11 mouse cellular contexts compared by ENCODE assay signal in the genomic region with DNA sequence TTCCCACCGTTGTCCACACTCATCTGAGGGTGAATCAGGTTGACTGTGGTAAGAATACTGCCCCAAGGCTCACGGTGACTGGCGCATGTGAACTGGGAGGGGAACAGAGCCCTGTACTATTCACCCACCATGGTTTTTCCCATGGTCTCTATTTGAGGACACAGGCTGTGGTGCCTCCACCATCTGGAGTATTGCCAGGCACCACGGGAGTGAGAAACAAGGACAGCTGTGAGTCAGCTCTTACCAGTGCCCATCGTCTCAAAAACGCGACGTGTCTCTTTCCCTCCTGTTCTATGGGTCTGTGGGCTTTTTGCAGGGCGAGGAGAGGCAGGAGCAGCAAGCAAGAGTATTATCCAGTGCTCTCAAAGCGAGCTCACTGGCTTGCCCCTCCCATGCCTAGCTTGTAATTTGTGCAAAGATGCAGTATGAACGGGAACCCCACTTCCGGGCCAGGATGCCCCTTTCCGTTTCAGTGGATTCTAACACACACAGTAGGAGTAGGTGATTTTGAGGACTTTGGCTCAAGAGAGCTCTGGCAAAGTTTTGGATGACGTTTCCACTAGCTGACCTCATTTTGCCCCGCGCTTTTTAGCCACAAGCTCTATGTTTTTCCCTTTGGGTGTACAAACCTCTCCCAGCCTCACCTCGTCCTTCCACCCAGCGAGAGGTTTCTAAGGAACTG. TPM values are rescaled to one million over a fixed set of nuclear protein-coding genes. Genes with fewer than 3 reads are reported as not detected.
DNase-seq lines count a peak whose midpoint lies in the region; ATAC-seq and TF ChIP-seq lines count a peak whose summit lies in the region.
"Had no signal": no experiment of that assay in that cellular context is flagged by ENCODE, and none has a peak within 500 bp of the region (broad histone marks: within the 10 kb centered on the region; RNA-seq: fewer than 3 reads in every experiment).

No protein-coding gene starts in this region.

- H3K4me2 ChIP-seq in liver, postnatal 0 days (ENCODE audit: low read depth, low read length): no peak overlapping the region
- H3K4me2 ChIP-seq in liver, embryonic 11.5 days: no peak overlapping the region
- H3K4me2 ChIP-seq in intestine, embryonic 15.5 days (replicated peaks): no peak overlapping the region

- no peak for TF ChIP-seq CTCF in cerebellum, adult 2 months (IDR thresholded peaks at IDR 0.05; ENCODE audit: borderline replicate concordance, insufficient read depth, low read depth, low read length)
- TF ChIP-seq CTCF in liver, postnatal 0 days (IDR thresholded peaks at IDR 0.05; ENCODE audit: low read depth): no peak
- TF ChIP-seq CTCF in small intestine, adult 2 months (IDR thresholded peaks at IDR 0.05; ENCODE audit: extremely low read depth, insufficient read length, insufficient replicate concordance, low read depth, low read length): no peak

- DNase-seq in cerebellum, postnatal 14 days: peak; percentile 51 to 68
- no peak for DNase-seq in cerebellum, adult 2 months
- DNase-seq in liver, postnatal 0 days: no peak
- DNase-seq in liver, embryonic 11.5 days (ENCODE audit: low spot score): no peak
- DNase-seq in kidney, adult 18-20 months: no peak
- no peak for DNase-seq in thymus, postnatal 25 days
- DNase-seq: B cell, adult 2 months had no signal

- no peak overlapping the region for H3K4me3 ChIP-seq in cerebellum, adult 2 months (replicated peaks; ENCODE audit: insufficient read depth, low read depth, low read length)
- H3K4me3 ChIP-seq in liver, postnatal 0 days (ENCODE audit: low read depth, low read length): no peak overlapping the region
- H3K4me3 ChIP-seq in liver, embryonic 11.5 days (ENCODE audit: low read depth, low read length): no peak overlapping the region
- H3K4me3 ChIP-seq in intestine, embryonic 15.5 days (replicated peaks): no peak overlapping the region
- no peak overlapping the region for H3K4me3 ChIP-seq in small intestine, adult 2 months (ENCODE audit: low read depth, low read length)

- H3K36me3 ChIP-seq in liver, postnatal 0 days (replicated peaks; ENCODE audit: insufficient read depth, low read length): no peaks in the 10 kb centered on the region
- no peaks in the 10 kb centered on the region for H3K36me3 ChIP-seq in liver, embryonic 11.5 days (ENCODE audit: control insufficient read depth, insufficient read depth, low read length)
- no peaks in the 10 kb centered on the region for H3K36me3 ChIP-seq in intestine, embryonic 15.5 days
- no peaks in the 10 kb centered on the region for H3K36me3 ChIP-seq in small intestine, adult 2 months (ENCODE audit: control insufficient read depth, insufficient read depth, low read length)

- H3K9me3 ChIP-seq in liver, postnatal 0 days (ENCODE audit: low read length): no peaks in the 10 kb centered on the region
- no peaks in the 10 kb centered on the region for H3K9me3 ChIP-seq in liver, embryonic 11.5 days (ENCODE audit: control insufficient read depth, low read length)
- H3K9me3 ChIP-seq in intestine, embryonic 15.5 days: no peaks in the 10 kb centered on the region

- peak; percentile 4; the same call in 1 of the 2 replicates for ATAC-seq in liver, postnatal 0 days
- no peak for ATAC-seq in liver, embryonic 11.5 days (replicated peaks; ENCODE audit: low FRiP score)
- ATAC-seq in intestine, embryonic 15.5 days: peak; percentile 3; the same call in 1 of the 2 replicates
- ATAC-seq: Patski had no signal

- no peak for TF ChIP-seq POLR2A in cerebellum, adult 2 months (IDR thresholded peaks at IDR 0.05; ENCODE audit: borderline replicate concordance, insufficient read depth, low read length)
- TF ChIP-seq POLR2A in small intestine, adult 2 months (IDR thresholded peaks at IDR 0.05; ENCODE audit: low read depth, low read length): no peak

- WGBS in cerebellum, adult 2 months: 35% methylated on average over 18 of the region's 18 CpGs
- 69% methylated on average over 18 of the region's 18 CpGs for WGBS in liver, postnatal 0 days (ENCODE audit: insufficient replicate concordance)
- 77% methylated on average over 18 of the region's 18 CpGs for WGBS in liver, embryonic 11.5 days
- 69% methylated on average over 18 of the region's 18 CpGs for WGBS in intestine, embryonic 15.5 days
- 29% methylated on average over 18 of the region's 18 CpGs for WGBS in small intestine, adult 2 months

- H3K9ac ChIP-seq in liver, postnatal 0 days (replicated peaks): no peak overlapping the region
- H3K9ac ChIP-seq in liver, embryonic 11.5 days (ENCODE audit: low read depth, low read length): no peak overlapping the region
- H3K9ac ChIP-seq in intestine, embryonic 15.5 days: no peak overlapping the region
- H3K9ac ChIP-seq: liver, embryonic 14.5 days had no signal

- no peak overlapping the region for H3K27ac ChIP-seq in cerebellum, adult 2 months (ENCODE audit: insufficient read depth, low read length)
- peak overlapping the region; percentile 37 for H3K27ac ChIP-seq in liver, postnatal 0 days (ENCODE audit: low read depth)
- no peak overlapping the region for H3K27ac ChIP-seq in liver, embryonic 11.5 days (ENCODE audit: low read depth, low read length)
- H3K27ac ChIP-seq in intestine, embryonic 15.5 days: 0 out of 2 replicates have a peak overlapping the region, but pooled peaks have one; percentile 11
- H3K27ac ChIP-seq in small intestine, adult 2 months (ENCODE audit: insufficient read depth, low read depth, low read length): peak overlapping the region; percentile 15; the same call in 1 of the 2 replicates
- H3K27ac ChIP-seq: liver, embryonic 14.5 days had no signal

- H3K27me3 ChIP-seq in cerebellum, adult 2 months (ENCODE audit: control insufficient read depth, insufficient read depth, low read length): no peaks in the 10 kb centered on the region
- H3K27me3 ChIP-seq in liver, postnatal 0 days (ENCODE audit: insufficient read depth, low read length): no peaks in the 10 kb centered on the region
- no peaks in the 10 kb centered on the region for H3K27me3 ChIP-seq in liver, embryonic 11.5 days (replicated peaks; ENCODE audit: control insufficient read depth, insufficient read depth, low read length)
- H3K27me3 ChIP-seq in intestine, embryonic 15.5 days (replicated peaks): no peaks in the 10 kb centered on the region
- no peaks in the 10 kb centered on the region for H3K27me3 ChIP-seq in small intestine, adult 2 months (ENCODE audit: control insufficient read depth, insufficient read depth, low read length)
- H3K27me3 ChIP-seq: Patski had no signal

- peaks cover 23% of the 10 kb centered on the region for H3K4me1 ChIP-seq in cerebellum, adult 2 months (ENCODE audit: control insufficient read depth, insufficient read depth, low read length)
- peaks cover 26% of the 10 kb centered on the region for H3K4me1 ChIP-seq in liver, postnatal 0 days (ENCODE audit: insufficient read depth)
- peaks cover 25% of the 10 kb centered on the region for H3K4me1 ChIP-seq in liver, embryonic 11.5 days (replicated peaks; ENCODE audit: control insufficient read depth, insufficient read depth, low read length)
- peaks cover 37% of the 10 kb centered on the region for H3K4me1 ChIP-seq in intestine, embryonic 15.5 days (replicated peaks)
- H3K4me1 ChIP-seq in small intestine, adult 2 months (ENCODE audit: control insufficient read depth, insufficient read depth, insufficient read length, low read length): peaks cover 9% of the 10 kb centered on the region

- TF ChIP-seq EP300 in liver, postnatal 0 days (IDR thresholded peaks at IDR 0.05; ENCODE audit: low read depth): no peak

RNA-seq across cellular contexts. Expression of gene Bcl2l11, which starts 53.4 kb away (rescaled TPM):
- polyA plus RNA-seq in cerebellum, adult 2 months (2012; rRNA removed): 5.2 and 5.8 TPM in 2 replicates
- 6.4 and 6.5 TPM in 2 replicates for polyA plus RNA-seq in liver, postnatal 0 days (2015; fragmentation: Nextera tagmentation; extraction: Ambion mirVana)
- polyA plus RNA-seq in liver, embryonic 11.5 days (2014; fragmentation: Nextera tagmentation; extraction: Ambion mirVana): 15.1 and 15.3 TPM in 2 replicates
- 12.8 and 13.1 TPM in 2 replicates for polyA plus RNA-seq in intestine, embryonic 15.5 days (2015; fragmentation: Nextera tagmentation; extraction: Ambion mirVana)
- polyA plus RNA-seq in small intestine, adult 2 months (2012; rRNA removed): 2.9 and 7.4 TPM in 2 replicates

Comparison
In these comparisons a context has a peak if more than half of its experiments do, and no peak if none do; other contexts are left out.
1. DNase-seq: peak in cerebellum, postnatal 14 days (2 of 2); none in cerebellum, adult 2 months (0 of 2), liver, postnatal 0 days (single experiment), liver, embryonic 11.5 days (single experiment), kidney, adult 18-20 months (single experiment) and thymus, postnatal 25 days (single experiment).
2. H3K27ac ChIP-seq: peak in liver, postnatal 0 days (single experiment), intestine, embryonic 15.5 days (single experiment) and small intestine, adult 2 months (single experiment); none in cerebellum, adult 2 months (single experiment) and liver, embryonic 11.5 days (single experiment).